Mouse (Mus musculus): ENCODE measurements around the gene Ctnnd1. TPM values are rescaled to one million over a fixed set of nuclear protein-coding genes. Genes with fewer than 3 reads are reported as not detected.

Ctnnd1 gene
- 27.3 and 34.7 TPM in 2 replicates for polyA plus RNA-seq (2012; rRNA removed; ENCODE audit: low replicate concordance)

GRCm38 (mm10) chr2:84650464-84651195 lies at the start of gene Ctnnd1:
Gene Ctnnd1 (minus strand): TSS chr2:84650765.

DNA sequence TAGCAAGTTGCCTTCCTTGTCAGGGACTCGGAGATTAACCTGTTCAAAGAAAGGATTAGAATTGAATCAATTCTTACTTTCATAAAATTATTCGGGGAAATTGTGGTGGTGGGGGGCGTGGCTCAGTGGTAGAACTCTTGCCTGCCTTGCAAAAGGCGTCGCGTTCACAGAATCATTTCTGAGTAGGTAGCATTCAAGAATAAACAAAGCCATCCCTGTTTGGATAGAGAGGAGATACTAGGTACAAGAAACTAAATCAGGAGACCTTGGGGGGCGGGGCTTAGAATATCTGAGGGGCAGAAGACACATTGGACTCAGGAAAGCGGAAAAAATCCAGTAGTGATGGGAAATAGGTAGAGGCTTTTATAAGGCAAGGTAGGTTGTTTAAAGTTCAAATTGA lies 28.5 kb upstream of the Ctnnd1 start, which contains the start of gene Tmx2:
Gene Tmx2 (minus strand): TSS at position 125 of the 400 bp plus-strand sequence.

GRCm38 (mm10) chr2:84677968-84678880 lies 27.7 kb upstream of the Ctnnd1 start, which contains the start of the genes Gm28635 and Med19:
Gene Gm28635 (minus strand): TSS chr2:84678041.
Gene Med19 (plus strand): TSS chr2:84678402.

GRCm38 (mm10) chr2:84670569-84670933 lies 20.0 kb upstream of the Ctnnd1 start, which contains the start of gene Selenoh:
Gene Selenoh (minus strand): TSS chr2:84670770.

GRCm38 (mm10) chr2:84658806-84659205 lies 8.2 kb upstream of the Ctnnd1 start, which contains the start of gene Btbd18:
Gene Btbd18 (plus strand): TSS chr2:84659079.

Other genes starting within 250 kb of the Ctnnd1 start
- gene Calcrl, start 225.4 kb downstream of the Ctnnd1 start, polyA plus RNA-seq (2012; rRNA removed; ENCODE audit: low replicate concordance): 0.23 and 2.4 TPM in 2 replicates
- 0.21 and 0.54 TPM in 2 replicates for gene Tfpi, start 174.0 kb downstream of the Ctnnd1 start, polyA plus RNA-seq (2012; rRNA removed; ENCODE audit: low replicate concordance)
- not detected in 2 replicates for gene Btbd18, start 8.3 kb upstream of the Ctnnd1 start, polyA plus RNA-seq (2012; rRNA removed; ENCODE audit: low replicate concordance)
- gene Selenoh, start 20.0 kb upstream of the Ctnnd1 start, polyA plus RNA-seq (2012; rRNA removed; ENCODE audit: low replicate concordance): 40.6 and 43.2 TPM in 2 replicates
- gene Gm28635, start 27.3 kb upstream of the Ctnnd1 start, polyA plus RNA-seq (2012; rRNA removed; ENCODE audit: low replicate concordance): not detected in 2 replicates
- gene Med19, start 27.6 kb upstream of the Ctnnd1 start, polyA plus RNA-seq (2012; rRNA removed; ENCODE audit: low replicate concordance): 3.8 and 7.3 TPM in 2 replicates
- gene Tmx2, start 28.4 kb upstream of the Ctnnd1 start, polyA plus RNA-seq (2012; rRNA removed; ENCODE audit: low replicate concordance): 18.5 and 60.4 TPM in 2 replicates
- gene Zdhhc5, start 64.4 kb upstream of the Ctnnd1 start, polyA plus RNA-seq (2012; rRNA removed; ENCODE audit: low replicate concordance): 31.5 and 33.1 TPM in 2 replicates
- 4.8 and 8.4 TPM in 2 replicates for gene Clp1, start 76.6 kb upstream of the Ctnnd1 start, polyA plus RNA-seq (2012; rRNA removed; ENCODE audit: low replicate concordance)
- gene Ypel4, start 83.3 kb upstream of the Ctnnd1 start, polyA plus RNA-seq (2012; rRNA removed; ENCODE audit: low replicate concordance): 1.3 and 2.3 TPM in 2 replicates
- not detected in 2 replicates for gene Gm19426, start 92.9 kb upstream of the Ctnnd1 start, polyA plus RNA-seq (2012; rRNA removed; ENCODE audit: low replicate concordance)
- 91.3 and 98.4 TPM in 2 replicates for gene Serping1, start 124.7 kb upstream of the Ctnnd1 start, polyA plus RNA-seq (2012; rRNA removed; ENCODE audit: low replicate concordance)
- gene Ube2l6, start 148.1 kb upstream of the Ctnnd1 start, polyA plus RNA-seq (2012; rRNA removed; ENCODE audit: low replicate concordance): 29.3 and 114 TPM in 2 replicates
- gene Smtnl1, start 171.9 kb upstream of the Ctnnd1 start, polyA plus RNA-seq (2012; rRNA removed; ENCODE audit: low replicate concordance): not detected in 2 replicates
- 19.8 and 23.5 TPM in 2 replicates for gene Timm10, start 176.2 kb upstream of the Ctnnd1 start, polyA plus RNA-seq (2012; rRNA removed; ENCODE audit: low replicate concordance)
- gene Slc43a1, start 188.1 kb upstream of the Ctnnd1 start, polyA plus RNA-seq (2012; rRNA removed; ENCODE audit: low replicate concordance): 1.8 and 3.4 TPM in 2 replicates
- 4.3 and 17.8 TPM in 2 replicates for gene Rtn4rl2, start 235.9 kb upstream of the Ctnnd1 start, polyA plus RNA-seq (2012; rRNA removed; ENCODE audit: low replicate concordance)